Mouse (Mus musculus) frontal cortex, adult (tissue): ENCODE measurements at regions not wholly inside any gene's neighbourhood (a gene's known extent, or its start where the extent isn't known, plus 50 kb on each side); places are given as distances from the start of the nearest gene placed in this dataset.

Experiments used
- ATAC-seq: cut with Nextera tagmentation; 2 replicates; pipeline ENCODE4 v1.9.2; 2017; ENCODE audit warnings: mild to moderate bottlenecking, moderate library complexity, mixed read lengths; ENCODE audit not compliant: low TSS enrichment

- ATAC-seq = peak; percentile 87
These were observed 201.6 kb downstream of the Tle3 start for GRCm38 (mm10) chr9:61573634-61574359.

DNA sequence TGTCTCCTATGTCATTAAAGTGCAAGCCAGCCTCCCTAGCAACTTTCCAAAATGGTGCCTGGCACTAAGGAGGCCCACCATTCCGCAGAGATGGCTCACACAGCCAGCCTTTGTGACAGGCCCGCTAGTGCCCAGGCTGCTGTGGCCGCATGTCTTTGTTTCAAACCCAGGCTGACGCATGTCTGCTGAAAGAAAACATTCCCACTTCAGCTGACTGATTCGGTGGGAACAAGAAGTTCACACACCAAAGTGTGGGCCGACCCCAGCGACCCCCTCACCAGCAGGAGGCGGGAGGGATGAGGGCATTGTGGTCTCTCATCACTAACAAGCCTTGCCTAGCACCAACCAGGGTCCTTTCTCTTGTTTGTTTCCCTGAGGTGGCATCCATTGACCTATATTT, 190.9 kb downstream of the Tle3 start:
- no peak for ATAC-seq

DNA sequence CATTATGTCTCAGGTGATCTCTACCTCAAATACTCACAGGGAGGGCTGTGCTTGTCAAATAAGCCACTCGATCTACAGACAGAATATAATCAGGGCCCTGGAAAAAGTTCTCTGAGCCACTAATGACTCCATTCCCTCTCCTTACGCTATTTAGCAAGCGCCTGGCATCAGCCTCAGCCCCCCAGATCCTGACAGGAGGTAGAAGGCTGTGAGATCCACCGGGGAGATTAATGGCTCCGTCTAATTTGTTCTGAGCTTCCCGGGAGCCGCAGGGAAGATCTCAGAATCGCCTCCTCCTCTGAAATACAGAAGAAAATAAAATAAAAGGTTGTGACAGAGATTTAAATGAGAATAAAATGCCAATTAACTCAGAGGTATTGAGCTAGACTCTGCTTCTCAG, 189.4 kb downstream of the Tle3 start:
- ATAC-seq = no peak

DNA sequence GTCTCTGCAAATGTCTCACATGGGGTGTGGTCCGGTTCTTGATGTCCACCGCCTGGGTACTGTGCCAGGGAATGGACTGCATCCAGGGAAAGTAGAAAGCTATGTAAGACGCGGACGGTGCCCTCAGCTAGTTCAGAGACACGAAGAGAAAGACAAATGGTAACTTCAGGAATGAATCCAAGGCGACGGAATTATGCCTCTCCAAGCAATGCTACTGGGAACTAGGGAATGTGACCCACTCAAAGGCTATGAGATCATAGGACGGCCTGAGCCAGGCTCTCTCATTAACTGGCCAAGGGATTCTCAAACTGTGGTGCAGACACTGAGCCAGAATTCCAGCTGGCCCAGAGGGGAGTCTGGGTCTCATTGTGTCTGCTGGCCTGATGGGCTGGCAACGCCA, 186.5 kb downstream of the Tle3 start:
- peak; percentile 35; the same call in 1 of the 2 replicates for ATAC-seq

DNA sequence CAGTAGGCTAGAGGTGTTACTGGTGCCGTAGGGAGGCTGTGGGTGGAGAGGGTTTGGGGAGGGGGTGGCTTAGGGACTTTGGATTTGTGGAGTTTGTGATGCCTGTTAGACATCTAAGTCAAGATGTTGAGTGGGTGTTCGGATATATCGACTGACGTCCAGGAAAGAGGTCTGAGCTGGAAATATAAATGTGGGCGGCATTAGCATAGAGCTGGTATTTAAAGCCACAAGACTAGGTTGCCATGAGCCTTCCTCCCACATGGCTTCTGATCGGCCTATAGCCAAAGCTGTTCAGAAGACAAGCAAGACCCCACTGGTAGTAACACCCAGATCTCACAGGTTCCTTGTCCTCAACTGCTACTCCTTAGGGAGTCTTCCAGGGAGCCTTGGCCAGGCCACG, 184.9 kb downstream of the Tle3 start:
- peak; percentile 50 for ATAC-seq

- no peak for ATAC-seq
These were observed 183.0 kb downstream of the Tle3 start for GRCm38 (mm10) chr9:61555173-61555572.

GRCm38 (mm10) chr9:61554611-61555010, 182.4 kb downstream of the Tle3 start:
- ATAC-seq = 0 out of 2 replicates have a peak, but pooled peaks have one; percentile 18

DNA sequence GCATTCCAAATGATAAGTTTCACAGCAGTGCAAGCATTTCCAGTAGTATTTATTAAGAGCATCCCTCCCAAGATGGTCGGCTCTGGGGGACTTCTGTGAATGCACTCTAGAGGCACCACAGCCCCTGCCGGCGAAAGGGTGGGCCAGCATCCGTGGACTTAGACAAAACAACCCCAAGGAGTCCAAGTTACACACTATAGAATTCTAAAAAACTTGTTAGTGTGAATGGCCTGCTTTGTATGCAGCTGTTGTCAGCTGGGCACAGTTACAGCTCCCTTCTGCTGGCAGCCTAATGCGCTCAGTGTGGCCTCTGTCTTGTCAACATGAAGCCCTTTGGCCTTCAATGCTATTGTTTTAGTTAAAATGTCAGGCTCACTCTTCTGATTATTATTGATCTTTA, 181.5 kb downstream of the Tle3 start:
- ATAC-seq = no peak

GRCm38 (mm10) chr9:61551361-61551760, 179.2 kb downstream of the Tle3 start:
- ATAC-seq = no peak

GRCm38 (mm10) chr9:61550326-61550725, 178.2 kb downstream of the Tle3 start:
- ATAC-seq = no peak

DNA sequence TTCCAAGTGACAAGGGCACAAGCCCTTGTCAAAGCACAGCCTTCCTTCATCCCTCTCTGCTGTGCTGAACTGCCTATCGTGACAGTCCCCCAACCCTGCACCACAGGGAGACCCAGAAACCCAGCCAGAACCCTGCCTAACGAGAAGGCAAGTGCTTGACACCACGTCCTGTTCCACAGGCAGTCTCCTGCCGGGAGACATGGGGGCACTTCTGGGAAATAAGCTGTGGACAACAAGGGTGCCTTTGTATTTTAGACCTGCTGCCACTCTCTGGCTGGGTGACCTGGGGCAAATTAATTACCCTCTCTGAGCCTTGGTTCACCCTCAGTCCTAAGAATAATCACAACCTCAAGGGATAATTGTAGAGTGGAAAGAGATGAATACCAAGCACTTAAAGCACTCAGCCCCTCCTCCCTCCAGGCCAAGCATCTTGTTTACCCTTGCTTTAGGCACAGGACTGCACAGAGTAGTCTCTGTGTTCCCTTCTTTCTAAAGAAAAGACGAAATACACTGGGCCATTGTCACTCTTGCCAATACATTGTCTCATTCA, 177.6 kb downstream of the Tle3 start:
- peak; percentile 52; the same call in 1 of the 2 replicates for ATAC-seq

- no peak for ATAC-seq
These were observed 165.4 kb downstream of the Tle3 start for GRCm38 (mm10) chr9:61537316-61538189.

- no peak for ATAC-seq
These were observed 161.1 kb downstream of the Tle3 start for GRCm38 (mm10) chr9:61533237-61533636.

DNA sequence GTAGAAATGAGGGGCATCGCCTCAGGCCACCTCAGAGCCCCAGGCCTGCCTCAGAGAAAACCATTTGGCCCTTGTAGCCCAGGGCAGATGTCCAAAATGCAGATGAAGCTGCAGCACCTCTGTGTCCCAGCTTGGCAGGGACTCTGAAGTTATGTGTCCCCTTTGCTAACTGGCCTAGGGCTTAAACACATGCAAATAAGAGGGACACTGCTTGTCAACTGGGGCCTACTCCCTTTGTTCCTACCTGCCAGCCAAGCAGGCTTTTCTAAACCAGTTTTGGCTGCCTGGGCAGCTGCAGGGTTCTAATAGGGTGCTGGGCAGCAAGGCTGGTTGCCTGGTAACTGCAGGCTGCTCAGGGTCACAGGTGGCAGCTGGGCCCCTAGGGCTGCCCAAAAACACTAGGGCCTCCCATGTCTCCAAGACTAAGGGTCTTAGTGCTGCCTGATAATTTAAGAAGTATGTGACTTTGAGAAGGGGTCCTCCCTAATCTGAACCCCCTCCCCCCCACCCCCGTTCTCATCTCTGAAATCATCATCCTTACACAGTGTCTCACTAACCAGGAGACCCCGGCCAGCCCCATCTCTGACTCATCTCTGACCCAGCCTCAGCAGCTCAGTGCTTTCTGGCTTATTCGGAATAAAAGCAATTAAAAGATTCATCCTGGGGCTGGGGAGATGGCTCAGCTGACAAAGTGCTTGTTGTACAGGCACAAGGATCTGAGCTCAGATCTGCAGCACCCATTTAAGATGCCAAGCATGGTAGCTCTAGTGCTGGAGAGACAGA, 158.3 kb downstream of the Tle3 start:
- peak; percentile 31; the same call in 1 of the 2 replicates for ATAC-seq

DNA sequence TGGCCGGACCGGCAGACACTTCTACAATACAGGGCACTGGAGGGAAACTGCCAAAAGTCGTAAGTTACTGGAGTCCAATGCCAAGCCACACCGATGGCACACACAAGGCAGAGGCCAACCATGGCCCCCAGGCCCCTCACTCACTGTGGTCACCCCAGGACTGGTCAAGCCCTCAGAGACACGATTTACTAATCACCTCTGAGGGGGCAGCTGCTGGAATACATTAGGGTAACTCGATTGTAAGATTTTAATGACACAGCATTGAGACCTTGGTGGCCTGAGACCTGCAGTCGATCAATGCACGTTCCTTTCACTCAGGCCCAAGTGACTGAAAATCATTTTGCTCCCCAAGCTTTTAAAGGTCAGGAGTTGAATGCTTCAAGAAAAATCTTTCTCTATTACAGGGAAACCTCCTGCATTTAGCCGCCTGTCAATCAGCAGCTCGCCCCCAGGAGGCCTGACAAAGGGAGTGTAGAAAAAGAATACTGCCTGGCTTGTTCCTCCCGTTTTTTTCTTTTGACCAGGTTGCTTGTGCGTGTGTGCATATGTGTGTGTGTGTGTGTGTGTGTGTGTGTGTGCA, 156.2 kb downstream of the Tle3 start:
- no peak for ATAC-seq

- no peak; the same call in 1 of the 2 replicates for ATAC-seq
These were observed 155.4 kb downstream of the Tle3 start for GRCm38 (mm10) chr9:61527491-61528056.

DNA sequence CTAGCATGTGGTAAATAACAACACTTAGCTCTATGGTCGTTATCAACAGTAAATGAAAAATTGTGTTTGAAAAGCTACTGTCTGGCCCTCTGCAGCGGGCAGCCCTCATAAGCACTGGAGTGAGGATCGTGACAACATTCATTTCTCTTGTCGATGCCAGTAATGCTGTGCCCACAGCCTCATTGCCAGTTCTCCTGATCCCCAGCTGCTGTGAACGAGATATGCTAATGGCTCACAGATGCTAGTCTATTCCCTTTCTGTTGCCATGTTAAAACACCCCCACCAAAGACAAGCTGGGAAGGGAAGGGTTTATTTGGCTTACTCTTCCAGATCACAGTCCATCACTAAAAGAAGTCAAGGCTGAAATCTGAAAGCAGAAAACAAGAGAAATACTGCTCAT, 148.0 kb downstream of the Tle3 start:
- no peak for ATAC-seq

DNA sequence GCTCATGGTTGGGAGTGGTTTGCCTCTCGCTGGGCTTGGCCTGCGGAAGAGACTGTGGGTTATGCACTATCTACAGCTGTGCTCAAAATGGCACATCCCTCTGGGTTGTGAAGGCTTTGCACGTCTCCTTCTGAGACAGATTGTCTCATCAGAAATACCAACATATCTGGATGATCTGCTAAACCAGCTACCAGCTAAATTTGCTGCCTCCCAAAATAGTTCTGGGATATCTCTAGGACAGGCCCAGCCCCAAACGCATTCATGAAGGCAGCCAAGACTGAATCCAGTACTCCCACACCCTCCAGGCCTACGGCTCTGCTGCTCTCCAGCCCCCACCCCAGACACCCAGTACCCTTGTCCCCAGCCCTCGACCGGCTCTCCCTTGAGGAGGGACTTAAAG, 145.7 kb downstream of the Tle3 start:
- peak; percentile 96 for ATAC-seq

DNA sequence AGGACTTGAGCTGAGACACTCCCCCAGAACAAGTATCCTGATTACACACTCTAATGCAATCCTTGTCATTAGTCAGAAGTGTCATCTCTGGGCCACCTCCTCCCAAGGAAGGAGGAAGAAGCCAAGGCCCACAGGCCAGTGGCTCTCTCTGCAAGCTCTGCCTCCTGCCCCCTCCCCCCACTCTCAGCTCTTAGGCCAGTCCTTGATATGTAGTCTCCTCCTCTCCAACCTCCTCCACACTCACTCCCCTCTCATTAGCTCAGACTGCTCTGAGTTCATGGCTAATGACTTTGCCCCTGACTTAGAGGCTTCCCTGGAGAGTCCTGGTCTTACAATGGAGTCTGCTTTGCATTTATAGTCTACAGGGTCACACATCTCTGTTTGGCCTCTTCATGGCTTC, 139.3 kb downstream of the Tle3 start:
- ATAC-seq = no peak

- no peak for ATAC-seq
These were observed 138.2 kb downstream of the Tle3 start for GRCm38 (mm10) chr9:61510217-61510893.
